Mouse (Mus musculus): ENCODE measurements around the gene Col9a1.

DNA sequence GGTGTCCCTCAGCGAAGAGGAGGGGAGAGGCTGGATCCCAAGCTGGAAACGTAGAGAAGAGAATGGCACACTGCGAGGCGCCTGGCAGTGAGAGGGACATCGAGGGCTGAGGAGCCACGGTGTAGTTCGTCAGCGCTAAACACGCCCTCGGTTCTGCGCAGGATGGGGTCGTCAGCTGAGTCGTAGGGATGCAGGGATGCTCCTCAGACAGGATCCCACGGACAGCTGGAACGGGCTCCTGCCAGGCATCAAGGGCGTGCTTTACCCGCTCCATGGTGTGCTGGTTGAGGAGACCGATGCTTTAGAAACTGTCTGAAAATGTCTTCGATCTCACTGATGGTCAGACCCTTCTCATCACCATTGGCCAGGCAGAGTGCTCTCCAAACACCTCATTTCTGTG, 43.6 kb upstream of the Col9a1 start:
- no peak for TF ChIP-seq POLR2A (IDR thresholded peaks at IDR 0.05; ENCODE audit: control insufficient read depth, extremely low read depth, insufficient read depth, low read length, poor library complexity)
- TF ChIP-seq CTCF (IDR thresholded peaks at IDR 0.05; ENCODE audit: borderline replicate concordance, control insufficient read depth, extremely low read depth, insufficient read depth, low read length, poor library complexity): no peak
